Mouse (Mus musculus) limb, embryonic 14.5 days (tissue): ENCODE results near the gene Naa16. TPM values are rescaled to one million over a fixed set of nuclear protein-coding genes. Genes with fewer than 3 reads are reported as not detected.

ENCODE experiments used
- ATAC-seq: fragments of 200-750 bp; cut with Nextera tagmentation; 2 replicates; pipeline ENCODE4 v1.8.0; 2017; ENCODE audit warnings: low read depth, moderate number of reproducible peaks, moderate TSS enrichment; ENCODE audit not compliant: low FRiP score
- DNase-seq: peaks from one replicate; pipeline ENCODE4 v3.0.0-alpha.2; 2015; ENCODE audit warnings: low spot score
- H3K27ac ChIP-seq: fragments of 300-500 bp; sonication (generic); replicated peaks from 2 replicates; pipeline ENCODE4 v1.5.1; 2014; ENCODE audit warnings: low read depth, mild to moderate bottlenecking, low read length, moderate library complexity, mixed read lengths
- H3K27me3 ChIP-seq: fragments of 300-500 bp; sonication (generic); 2 replicates; pipeline ENCODE4 v1.6.1; 2014; ENCODE audit warnings: low read length, mixed read lengths; ENCODE audit not compliant: control insufficient read depth, insufficient read depth
- H3K36me3 ChIP-seq: fragments of 300-500 bp; sonication (generic); 2 replicates; pipeline ENCODE4 v1.6.1; 2014; ENCODE audit warnings: mild to moderate bottlenecking, low read length, moderate library complexity, mixed read lengths; ENCODE audit not compliant: control insufficient read depth, insufficient read depth
- H3K4me1 ChIP-seq: fragments of 300-500 bp; sonication (generic); 2 replicates; pipeline ENCODE4 v1.6.1; 2014; ENCODE audit warnings: antibody characterized with exemption, low read length, mixed read lengths; ENCODE audit not compliant: control insufficient read depth, insufficient read depth
- H3K4me2 ChIP-seq: fragments of 300-500 bp; sonication (generic); replicated peaks from 2 replicates; pipeline ENCODE4 v1.6.1; 2014; ENCODE audit warnings: low read depth, mild to moderate bottlenecking, low read length, moderate library complexity; ENCODE audit not compliant: severe bottlenecking
- H3K4me3 ChIP-seq: fragments of 300-500 bp; sonication (generic); replicated peaks from 2 replicates; pipeline ENCODE4 v1.5.1; 2014; ENCODE audit warnings: low read length
- H3K9ac ChIP-seq: fragments of 300-500 bp; sonication (generic); 2 replicates; pipeline ENCODE4 v1.6.1; 2014; ENCODE audit warnings: mild to moderate bottlenecking, low read depth, low read length, moderate library complexity; ENCODE audit not compliant: severe bottlenecking
- H3K9me3 ChIP-seq: fragments of 300-500 bp; sonication (generic); 2 replicates; pipeline ENCODE4 v1.6.1; 2016; ENCODE audit warnings: low read length; ENCODE audit not compliant: control insufficient read depth
- POLR2A ChIP-seq: fragments of 200-500 bp; IDR thresholded peaks from 2 replicates; pipeline ENCODE4 v1.8.0; 2012; ENCODE audit warnings: inconsistent platforms, mild to moderate bottlenecking, moderate library complexity, borderline replicate concordance; ENCODE audit not compliant: insufficient read depth, insufficient read length; ENCODE audit errors: extremely low read depth
- WGBS: fragments of 180-500 bp; shearing (Covaris S2); extraction: QIAGEN DNeasy Blood & Tissue Kit; methylation state at CpG from one replicate; pipeline ENCODE4 v1.1.7; 2014; 5-methylcytosine and 5-hydroxymethylcytosine counted together
- polyA plus RNA-seq, 2 experiments: library from polyadenylated mRNA; depleted of rRNA in 1 of 2; stranded (reverse) in 1 of 2; unstranded in 1 of 2; fragments of >200 nt; fragmentation: Nextera tagmentation in 1 of 2; extraction: Ambion mirVana in 1 of 2; gene quantifications; 2 replicates each; pipeline versions ENCODE4 v1.2.1 to v1.2.3; 2012 to 2014

Gene Naa16
- polyA plus RNA-seq, 2 experiments = 23.4 to 34.5 TPM

GRCm38 (mm10) chr14:79296836-79297235 is 93.7 kb downstream of the Naa16 start:
- Histone ChIP-seq H3K9ac (no peak overlapping the region), H3K4me1 (peaks cover 20% of the 10 kb centered on the region)
- DNase-seq = no peak

GRCm38 (mm10) chr14:79296201-79296600 is 94.4 kb downstream of the Naa16 start:
- Histone ChIP-seq H3K36me3 (no peaks in the 10 kb centered on the region), H3K9me3 (no peaks in the 10 kb centered on the region), H3K4me2 (no peak overlapping the region), H3K4me3 (no peak overlapping the region), H3K9ac (no peak overlapping the region), H3K27me3 (0 out of 2 replicates have a peak, but pooled peaks cover 3% of the 10 kb centered on the region), H3K27ac (no peak overlapping the region), H3K4me1 (peaks cover 20% of the 10 kb centered on the region)
- DNase-seq = no peak
- TF ChIP-seq POLR2A = no peak
- no peak for ATAC-seq
- WGBS = 80% methylated on average over 7 of the region's 7 CpGs

More at GRCm38 (mm10) chr14:79296836-79297235, 93.7 kb downstream of the Naa16 start:
- no peaks in the 10 kb centered on the region for H3K9me3 ChIP-seq
- ATAC-seq = no peak
- 0 out of 2 replicates have a peak, but pooled peaks cover 3% of the 10 kb centered on the region for H3K27me3 ChIP-seq
- no peak overlapping the region for H3K4me2 ChIP-seq
- WGBS = 33% methylated on average over 5 of the region's 5 CpGs
- H3K36me3 ChIP-seq = no peaks in the 10 kb centered on the region
- TF ChIP-seq POLR2A = no peak
- no peak overlapping the region for H3K27ac ChIP-seq
- no peak overlapping the region for H3K4me3 ChIP-seq

GRCm38 (mm10) chr14:79295579-79295978 is 95.0 kb downstream of the Naa16 start:
- no peak overlapping the region for H3K9ac ChIP-seq
- no peaks in the 10 kb centered on the region for H3K36me3 ChIP-seq
- H3K9me3 ChIP-seq = no peaks in the 10 kb centered on the region
- DNase-seq (no peak), ATAC-seq (no peak)
- H3K27ac ChIP-seq = no peak overlapping the region
- H3K4me3 ChIP-seq = no peak overlapping the region
- WGBS = 71% methylated on average over 9 of the region's 9 CpGs
- 0 out of 2 replicates have a peak, but pooled peaks cover 3% of the 10 kb centered on the region for H3K27me3 ChIP-seq
- no peak for TF ChIP-seq POLR2A
- no peak overlapping the region for H3K4me2 ChIP-seq
- H3K4me1 ChIP-seq = peaks cover 24% of the 10 kb centered on the region

GRCm38 (mm10) chr14:79294950-79295349 is 95.6 kb downstream of the Naa16 start:
- H3K9ac ChIP-seq = no peak overlapping the region

GRCm38 (mm10) chr14:79294051-79294814 is 96.3 kb downstream of the Naa16 start:
- no peak overlapping the region for H3K4me3 ChIP-seq
- no peak for DNase-seq
- ATAC-seq = no peak
- no peaks in the 10 kb centered on the region for H3K9me3 ChIP-seq
- H3K4me2 ChIP-seq = no peak overlapping the region
- no peak for TF ChIP-seq POLR2A
- WGBS = 82% methylated on average over 8 of the region's 8 CpGs
- peaks cover 23% of the 10 kb centered on the region for H3K4me1 ChIP-seq
- H3K36me3 ChIP-seq = no peaks in the 10 kb centered on the region
- H3K9ac ChIP-seq = no peak overlapping the region
- no peak overlapping the region for H3K27ac ChIP-seq
- no peaks in the 10 kb centered on the region for H3K27me3 ChIP-seq

More at GRCm38 (mm10) chr14:79294950-79295349, 95.6 kb downstream of the Naa16 start:
- Histone ChIP-seq H3K4me3 (no peak overlapping the region), H3K27me3 (no peaks in the 10 kb centered on the region), H3K9me3 (no peaks in the 10 kb centered on the region), H3K4me2 (no peak overlapping the region), H3K36me3 (no peaks in the 10 kb centered on the region), H3K27ac (no peak overlapping the region), H3K4me1 (peaks cover 24% of the 10 kb centered on the region)
- no peak for TF ChIP-seq POLR2A
- WGBS = 70% methylated on average over 5 of the region's 5 CpGs
- ATAC-seq (no peak), DNase-seq (no peak)
